Mouse (Mus musculus) liver, adult 2 months (tissue): Measurements from ENCODE around the gene Lysmd3.
A peak's percentile ranks its signal among the peaks of the same experiment; 100 is the strongest.

Experiments used
- CTCF ChIP-seq: fragments of 200-500 bp; IDR thresholded peaks from 2 replicates; pipeline ENCODE4 v1.5.1; 2011; ENCODE audit warnings: low read depth, low read length, control low read depth
- POLR2A ChIP-seq: fragments of 200-500 bp; IDR thresholded peaks from 2 replicates; pipeline ENCODE4 v1.6.1; 2011; ENCODE audit warnings: low read length, control low read depth; ENCODE audit not compliant: insufficient read depth; ENCODE audit errors: extremely low read depth

GRCm38 (mm10) chr13:81641289-81642045, 16.0 kb upstream of the Lysmd3 start:
- TF ChIP-seq CTCF (peak; percentile 64), POLR2A (no peak)
